Mouse (Mus musculus): ENCODE results near the gene Slc9a9.

DNA sequence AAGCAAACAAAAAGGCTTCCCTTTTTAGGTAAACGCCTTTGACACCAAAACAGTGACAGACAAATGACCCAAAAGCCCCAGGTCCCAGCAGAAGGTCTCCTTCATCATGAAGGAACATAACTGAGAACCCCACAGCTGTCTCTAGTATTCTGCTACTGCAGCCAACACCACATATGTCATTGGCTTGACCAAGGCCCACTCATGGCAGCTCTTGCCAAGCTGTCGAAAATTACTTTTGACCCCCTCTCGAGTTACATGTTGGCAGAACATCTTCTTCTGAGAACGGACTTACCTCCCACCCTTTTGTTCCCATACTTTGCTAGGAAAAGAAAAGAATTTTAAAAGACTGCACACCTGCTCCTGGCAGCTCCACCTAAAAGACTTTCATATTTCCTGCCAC lies 488.2 kb downstream of the Slc9a9 start:
- TF ChIP-seq POLR2A (IDR thresholded peaks at IDR 0.05; ENCODE audit: extremely low read depth, insufficient read depth, low read length) (no peak), CTCF (IDR thresholded peaks at IDR 0.05; ENCODE audit: extremely low read depth, insufficient read depth, low read length) (no peak)
